25 mouse cellular contexts compared by ENCODE assay signal in the genomic region with DNA sequence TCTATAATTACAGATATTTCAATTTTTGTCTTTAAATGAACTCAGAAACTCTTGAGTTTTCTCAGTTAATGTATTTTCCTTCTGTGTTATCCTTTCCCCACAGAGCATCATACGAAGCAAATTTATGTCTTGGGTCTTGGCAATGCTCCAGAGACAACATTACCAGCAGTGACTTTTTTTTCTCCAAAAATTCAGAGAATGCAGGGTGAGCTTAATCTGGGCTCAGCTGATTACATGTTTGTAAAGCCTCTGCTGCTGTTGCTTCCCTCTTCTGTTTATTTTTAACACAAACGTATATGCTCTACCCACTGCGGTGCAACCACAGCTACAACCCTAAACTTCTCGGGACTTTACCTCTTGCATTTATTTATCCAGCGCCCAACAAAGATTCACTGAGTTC. TPM values are rescaled to one million over a fixed set of nuclear protein-coding genes. Genes with fewer than 3 reads are reported as not detected.
"Had no signal": no experiment of that assay in that cellular context is flagged by ENCODE, and none has a peak within 500 bp of the region (broad histone marks: within the 10 kb centered on the region; RNA-seq: fewer than 3 reads in every experiment).

No protein-coding gene starts in this region.

- H3K27ac ChIP-seq: liver, embryonic 13.5 days; midbrain, embryonic 15.5 days; neural tube, embryonic 12.5 days; stomach, embryonic 15.5 days had no signal

- DNase-seq: kidney, postnatal 4 days; liver; liver, embryonic 13.5 days; lung, adult 18-20 months; lung, postnatal 10 days; lung, postnatal 4 days; retina, postnatal 1 day; thymus, adult 2 months; thymus, postnatal 36 days had no signal

- ATAC-seq: intestine, postnatal 0 days; midbrain, embryonic 15.5 days had no signal

- H3K9ac ChIP-seq: liver, embryonic 13.5 days; midbrain, embryonic 15.5 days; neural tube, embryonic 12.5 days; stomach, embryonic 15.5 days had no signal

- H3K4me1 ChIP-seq: liver, embryonic 13.5 days; midbrain, embryonic 15.5 days; neural tube, embryonic 12.5 days; stomach, embryonic 15.5 days had no signal

- H3K9me3 ChIP-seq: liver, embryonic 13.5 days; midbrain, embryonic 15.5 days; neural tube, embryonic 12.5 days; stomach, embryonic 15.5 days had no signal

- H3K36me3 ChIP-seq: liver, embryonic 13.5 days; midbrain, embryonic 15.5 days; neural tube, embryonic 12.5 days; stomach, embryonic 15.5 days had no signal

- H3K4me2 ChIP-seq: liver, embryonic 13.5 days; midbrain, embryonic 11.5 days; midbrain, embryonic 15.5 days; neural tube, embryonic 12.5 days; stomach, embryonic 15.5 days had no signal

- H3K27me3 ChIP-seq: liver, embryonic 13.5 days; midbrain, embryonic 15.5 days; neural tube, embryonic 12.5 days; stomach, embryonic 15.5 days had no signal

- H3K4me3 ChIP-seq: liver, embryonic 13.5 days; midbrain, embryonic 15.5 days; neural tube, embryonic 12.5 days; stomach, embryonic 15.5 days had no signal

RNA-seq across cellular contexts. Expression of a gene that starts 48.4 kb away (rescaled TPM):
- total RNA-seq: layer of hippocampus, adult 8-10 months; layer of hippocampus, postnatal 14 days; left cerebral cortex, adult 18-20 months; left cerebral cortex, postnatal 10 days; megakaryocyte, adult 5-6 weeks; monocyte, adult 5-6 weeks; neutrophil, adult 5-6 weeks had no signal
- polyA plus RNA-seq: kidney, embryonic 14.5 days; limb, embryonic 11.5 days; midbrain, embryonic 11.5 days; midbrain, embryonic 15.5 days; neural tube, embryonic 12.5 days; spleen, adult 2 months; stomach, embryonic 15.5 days; testis, adult 2 months had no signal
